Mouse (Mus musculus): ENCODE data around the gene Naa38. TPM values are rescaled to one million over a fixed set of nuclear protein-coding genes. Genes with fewer than 3 reads are reported as not detected.

Gene Naa38
- total RNA-seq, 2 experiments from 2014 or later, result 94.0 to 113 TPM

GRCm38 (mm10) chr11:69396772-69397171 is 1.5 kb downstream of the Naa38 start:
- Histone ChIP-seq H3K4me3 (peak overlapping the region; percentile 69), H3K27ac (peak overlapping the region; percentile 98)
- DNase-seq (ENCODE audit: extremely low spot score in 1 of 2, low spot score in 2 of 2), result no peak
- intact Hi-C loops (cut with DNase I), result no loop called here
- no peak for TF ChIP-seq CTCF (IDR thresholded peaks at IDR 0.05)

GRCm38 (mm10) chr11:69397581-69398057 is 2.3 kb downstream of the Naa38 start:
- Histone ChIP-seq H3K4me3 (peak overlapping the region; percentile 69), H3K27ac (peak overlapping the region; percentile 98)
- peak in 1 of 2 experiments; percentile 54 for DNase-seq (ENCODE audit: extremely low spot score in 1 of 2, low spot score in 2 of 2)
- peak; percentile 19 for TF ChIP-seq CTCF (IDR thresholded peaks at IDR 0.05)
- intact Hi-C loops (cut with DNase I), result no loop called here

- intact Hi-C loops (cut with DNase I), result no loop called here
- no peak for TF ChIP-seq CTCF (IDR thresholded peaks at IDR 0.05)
- H3K4me3 ChIP-seq, result peak within 1 kb of the TSS; percentile 69
- no peak for DNase-seq (ENCODE audit: extremely low spot score in 1 of 2, low spot score in 2 of 2)
- H3K27ac ChIP-seq, result peak within 1 kb of the TSS; percentile 98
Observed at GRCm38 (mm10) chr11:69398059-69398458, 2.8 kb downstream of the Naa38 start, which contains the start of gene Tmem88. Gene Tmem88, minus strand, starts transcription at chr11:69398234.

- no peak for DNase-seq (ENCODE audit: extremely low spot score in 1 of 2, low spot score in 2 of 2)
- no peak for TF ChIP-seq CTCF (IDR thresholded peaks at IDR 0.05)
- intact Hi-C loops (cut with DNase I), result no loop called here
- Histone ChIP-seq H3K27ac (peak overlapping the region; percentile 98), H3K4me3 (peak overlapping the region; percentile 69)
Observed at GRCm38 (mm10) chr11:69398486-69399200, 3.4 kb downstream of the Naa38 start.

GRCm38 (mm10) chr11:69399201-69400082 is 4.2 kb downstream of the Naa38 start:
- intact Hi-C loops (cut with DNase I), result loop anchor here (2.0 kb wide), 1 partner anchor 115 kb away; no protein-coding TSS in a partner anchor
- Histone ChIP-seq H3K4me3 (no peak overlapping the region), H3K27ac (no peak overlapping the region)
- TF ChIP-seq CTCF (IDR thresholded peaks at IDR 0.05), result no peak
- peak in 1 of 2 experiments; percentile 20 for DNase-seq (ENCODE audit: extremely low spot score in 1 of 2, low spot score in 2 of 2)

GRCm38 (mm10) chr11:69400083-69400850 is 5.0 kb downstream of the Naa38 start:
- TF ChIP-seq CTCF (IDR thresholded peaks at IDR 0.05), result no peak
- intact Hi-C loops (cut with DNase I), result loop anchor here (2.0 kb wide), 1 partner anchor 115 kb away; no protein-coding TSS in a partner anchor
- no peak overlapping the region for H3K27ac ChIP-seq
- DNase-seq (ENCODE audit: extremely low spot score in 1 of 2, low spot score in 2 of 2), result no peak
- no peak overlapping the region for H3K4me3 ChIP-seq

- intact Hi-C loops (cut with DNase I), result loop anchor here (1.0 to 2.0 kb wide), 2 partner anchors 31 to 114 kb away; no protein-coding TSS in a partner anchor
- H3K27ac ChIP-seq, result peak overlapping the region; percentile 59; the same call in 1 of the 2 replicates
- TF ChIP-seq CTCF (IDR thresholded peaks at IDR 0.05), result peak; percentile 87
- DNase-seq (ENCODE audit: extremely low spot score in 1 of 2, low spot score in 2 of 2), result peak; percentile 86 to 89
- no peak overlapping the region for H3K4me3 ChIP-seq
Observed at GRCm38 (mm10) chr11:69401210-69401637, 5.9 kb downstream of the Naa38 start.

GRCm38 (mm10) chr11:69401987-69402386 is 6.7 kb downstream of the Naa38 start:
- no peak for DNase-seq (ENCODE audit: extremely low spot score in 1 of 2, low spot score in 2 of 2)
- intact Hi-C loops (cut with DNase I), result loop anchor here (1.0 to 2.0 kb wide), 2 partner anchors 30 to 113 kb away; no protein-coding TSS in a partner anchor
- Histone ChIP-seq H3K27ac (no peak overlapping the region), H3K4me3 (no peak overlapping the region)
- no peak for TF ChIP-seq CTCF (IDR thresholded peaks at IDR 0.05)

- intact Hi-C loops (cut with DNase I), result no loop called here
- no peak for TF ChIP-seq CTCF (IDR thresholded peaks at IDR 0.05)
- H3K27ac ChIP-seq, result no peak overlapping the region
- DNase-seq (ENCODE audit: extremely low spot score in 1 of 2, low spot score in 2 of 2), result no peak
- H3K4me3 ChIP-seq, result no peak overlapping the region
Observed at GRCm38 (mm10) chr11:69403691-69404594, 8.7 kb downstream of the Naa38 start.

Data from left cerebral cortex, adult 2 months (tissue).